Mouse (Mus musculus): Measurements from ENCODE around the gene Gpd1. TPM values are rescaled to one million over a fixed set of nuclear protein-coding genes. Genes with fewer than 3 reads are reported as not detected.
"Not testable (repeated sequence)": the region's sequence is repeated elsewhere in the genome, so short reads cannot be mapped to it uniquely, and the experiment has no call there.

The Gpd1 gene
- polyA plus RNA-seq, 1 experiment from 2014 or later, result 1.7 TPM

DNA sequence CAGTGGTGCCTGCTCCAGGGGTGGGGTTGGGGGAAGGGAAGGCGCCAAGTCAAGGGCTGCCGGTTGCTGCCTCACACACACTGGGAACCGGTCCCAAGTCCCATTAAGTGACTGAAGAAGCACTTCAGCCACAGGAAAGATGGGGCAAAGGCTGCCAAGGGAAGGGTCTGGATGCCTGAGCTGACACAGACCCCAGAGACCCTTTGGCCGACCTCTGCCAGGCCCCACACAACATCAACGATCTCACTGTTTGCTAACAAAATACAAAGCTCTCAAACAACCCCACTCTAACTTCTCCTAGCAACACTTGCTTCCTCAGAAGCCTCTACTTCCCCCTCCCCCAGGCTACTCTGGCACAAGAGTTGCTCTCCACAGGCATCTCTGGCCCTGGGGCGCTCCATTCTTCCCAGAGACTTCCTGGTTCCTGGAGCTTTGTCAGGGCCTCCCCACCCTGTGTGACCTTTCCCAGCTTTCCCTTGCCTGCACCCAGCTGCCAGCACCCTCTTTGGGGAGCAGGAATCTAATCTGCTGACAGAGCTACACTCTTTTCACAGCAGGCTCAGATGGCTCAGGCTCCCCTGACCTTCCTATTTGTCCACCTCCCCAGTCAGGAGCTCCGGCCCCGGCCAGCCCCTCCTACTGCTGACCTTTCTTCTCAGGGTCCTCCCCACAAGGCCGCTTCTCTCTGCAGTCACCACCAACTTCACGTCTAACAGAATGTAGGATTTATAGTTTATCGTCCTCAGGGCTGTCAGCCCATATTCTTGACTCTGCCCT, 6.4 kb downstream of the Gpd1 start:
- no peak overlapping the region for H3K4me2 ChIP-seq (ENCODE audit: low read length)
- peak overlapping the region; percentile 70 for H3K9ac ChIP-seq (ENCODE audit: low read depth, low read length)
- ATAC-seq, result no peak
- H3K4me1 ChIP-seq (ENCODE audit: control insufficient read depth, insufficient read depth, low read length), result peaks cover 21% of the 10 kb centered on the region
- no peak overlapping the region for H3K4me3 ChIP-seq (ENCODE audit: low read depth, low read length)
- no peaks in the 10 kb centered on the region for H3K27me3 ChIP-seq (ENCODE audit: control insufficient read depth, insufficient read depth, low read depth, low read length)
- peak overlapping the region; percentile 50 for H3K27ac ChIP-seq (ENCODE audit: low read length)
- H3K9me3 ChIP-seq (replicated peaks; ENCODE audit: control insufficient read depth, low read length, poor library complexity, severe bottlenecking), result no peaks in the 10 kb centered on the region
- WGBS, result 17% methylated on average over 11 of the region's 11 CpGs
- peaks cover 13% of the 10 kb centered on the region for H3K36me3 ChIP-seq (ENCODE audit: control insufficient read depth, insufficient read depth, low read length)

DNA sequence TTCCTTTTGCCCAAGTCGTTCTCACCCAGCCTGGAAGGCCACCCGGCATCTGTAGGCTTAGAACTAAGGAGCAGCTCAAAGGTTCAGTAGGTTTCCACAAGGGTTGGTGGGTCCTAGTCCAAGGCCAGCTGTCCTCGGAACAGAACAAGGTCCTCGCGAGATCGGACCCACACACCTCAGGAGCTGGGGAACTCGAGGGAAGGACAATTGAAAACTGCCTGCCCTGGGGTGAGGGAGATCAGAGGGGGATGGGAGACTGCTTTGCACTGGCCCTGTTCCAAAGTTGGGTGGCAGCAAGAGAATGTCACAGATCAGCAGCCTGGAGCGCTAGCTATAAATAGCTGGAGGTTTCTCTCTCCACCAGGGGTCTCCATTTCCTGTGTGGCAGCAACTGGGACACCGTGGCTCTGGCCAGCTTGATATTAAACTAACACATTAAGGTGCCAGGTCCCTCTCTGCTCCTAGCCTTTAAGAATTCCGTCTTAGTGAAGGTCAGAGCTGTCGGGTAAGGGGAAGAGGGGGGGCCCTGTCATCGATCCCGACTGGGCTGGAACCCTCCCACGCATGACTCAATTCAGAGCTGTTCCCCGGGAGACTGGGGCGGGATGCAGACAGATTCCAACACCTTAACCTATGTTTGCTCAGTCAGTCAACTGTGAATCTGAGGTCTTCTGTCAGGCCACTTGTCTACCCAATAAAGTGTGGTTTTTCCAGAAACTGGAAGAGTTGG, 7.1 kb downstream of the Gpd1 start:
- 11% methylated on average over 16 of the region's 16 CpGs for WGBS
- peaks cover 17% of the 10 kb centered on the region; the same call in 1 of the 2 replicates for H3K36me3 ChIP-seq (ENCODE audit: control insufficient read depth, insufficient read depth, low read length)

DNA sequence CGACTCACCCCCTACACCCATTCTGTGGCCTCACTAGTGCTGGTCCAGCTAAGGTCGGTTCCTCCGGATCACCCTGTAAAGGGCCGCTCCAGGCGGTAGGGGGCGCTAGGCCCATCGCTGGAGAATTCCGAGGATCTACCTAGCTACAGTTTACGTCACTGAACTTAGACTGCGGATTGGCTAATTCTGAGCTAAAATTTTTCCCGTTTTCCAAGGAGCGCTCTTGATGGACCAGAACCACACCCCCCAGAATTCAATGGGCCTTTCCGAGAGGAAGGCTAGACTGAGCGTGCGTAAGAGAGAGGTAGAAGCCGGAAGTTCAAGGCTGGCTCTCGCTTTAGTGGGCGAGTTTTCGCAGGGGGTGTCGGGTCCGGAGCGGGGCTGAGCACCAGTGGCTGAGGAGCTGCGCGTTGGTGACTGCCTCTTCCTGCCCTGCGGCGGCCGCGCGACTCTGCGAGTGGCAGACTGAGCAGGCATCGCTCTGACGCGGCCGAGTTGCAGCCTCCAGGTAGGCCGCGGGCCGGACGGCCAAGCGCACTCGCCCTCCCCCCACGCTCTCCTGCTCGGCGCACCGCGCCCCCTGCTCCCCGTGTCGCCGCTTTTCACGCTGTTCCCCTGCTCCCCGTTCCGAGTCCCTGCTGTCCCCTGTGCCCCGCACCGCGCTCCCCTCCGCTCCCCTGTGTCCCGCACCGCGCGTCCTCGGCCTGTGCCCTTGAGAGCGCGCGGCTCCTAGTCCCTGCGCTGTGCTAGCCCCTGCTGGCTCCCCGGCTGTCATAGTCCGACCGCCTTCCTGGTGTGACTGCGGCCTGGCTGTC, 8.2 kb downstream of the Gpd1 start, which contains the start of gene Cox14:
Cox14 (plus strand) TSS at position 278 of the 815 bp plus-strand sequence.
- Histone ChIP-seq H3K9me3 (replicated peaks; ENCODE audit: control insufficient read depth, low read length, poor library complexity, severe bottlenecking) (no peaks in the 10 kb centered on the region), H3K27me3 (ENCODE audit: control insufficient read depth, insufficient read depth, low read depth, low read length) (no peaks in the 10 kb centered on the region), H3K4me3 (ENCODE audit: low read depth, low read length) (peak within 1 kb of the TSS; percentile 100), H3K4me2 (ENCODE audit: low read length) (peak within 1 kb of the TSS; percentile 75), H3K4me1 (ENCODE audit: control insufficient read depth, insufficient read depth, low read length) (peaks cover 21% of the 10 kb centered on the region), H3K9ac (ENCODE audit: low read depth, low read length) (peak within 1 kb of the TSS; percentile 94), H3K36me3 (ENCODE audit: control insufficient read depth, insufficient read depth, low read length) (peaks cover 17% of the 10 kb centered on the region; the same call in 1 of the 2 replicates), H3K27ac (ENCODE audit: low read length) (peak within 1 kb of the TSS; percentile 90)
- peak; percentile 95 for ATAC-seq
- under 1% methylated on average over 65 of the region's 68 CpGs for WGBS

More for the DNA sequence above, 7.1 kb downstream of the Gpd1 start:
- no peaks in the 10 kb centered on the region for H3K27me3 ChIP-seq (ENCODE audit: control insufficient read depth, insufficient read depth, low read depth, low read length)
- H3K9me3 ChIP-seq (replicated peaks; ENCODE audit: control insufficient read depth, low read length, poor library complexity, severe bottlenecking), result no peaks in the 10 kb centered on the region
- peak overlapping the region; percentile 67 for H3K4me2 ChIP-seq (ENCODE audit: low read length)
- H3K27ac ChIP-seq (ENCODE audit: low read length), result peak overlapping the region; percentile 50
- H3K9ac ChIP-seq (ENCODE audit: low read depth, low read length), result peak overlapping the region; percentile 70
- ATAC-seq, result peak; percentile 25
- peaks cover 21% of the 10 kb centered on the region for H3K4me1 ChIP-seq (ENCODE audit: control insufficient read depth, insufficient read depth, low read length)
- peak overlapping the region; percentile 100 for H3K4me3 ChIP-seq (ENCODE audit: low read depth, low read length)

DNA sequence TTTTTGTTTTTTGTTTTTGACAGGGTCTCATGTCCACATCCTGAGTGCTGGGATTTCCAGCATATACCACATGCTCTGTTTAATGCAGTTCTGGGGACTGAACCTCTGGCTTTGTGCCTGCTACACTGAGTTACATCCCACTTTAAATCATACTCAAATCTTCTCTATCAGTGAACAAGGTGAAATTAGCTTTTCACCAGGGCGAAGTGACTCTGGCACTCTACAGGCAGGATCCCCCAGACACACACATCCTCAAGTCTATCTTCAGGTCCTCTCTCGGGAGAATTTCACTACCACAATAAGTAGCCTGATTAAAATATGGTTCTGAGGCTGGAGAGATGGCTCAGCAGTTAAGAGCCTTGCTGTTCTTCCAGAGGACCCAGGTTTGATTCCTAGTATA, 9.2 kb downstream of the Gpd1 start:
- WGBS, result 74% methylated on average over 2 of the region's 2 CpGs
- Histone ChIP-seq H3K4me2 (ENCODE audit: low read length) (peak overlapping the region; percentile 75), H3K9ac (ENCODE audit: low read depth, low read length) (no peak overlapping the region), H3K9me3 (replicated peaks; ENCODE audit: control insufficient read depth, low read length, poor library complexity, severe bottlenecking) (no peaks in the 10 kb centered on the region), H3K27me3 (ENCODE audit: control insufficient read depth, insufficient read depth, low read depth, low read length) (no peaks in the 10 kb centered on the region), H3K4me3 (ENCODE audit: low read depth, low read length) (peak overlapping the region; percentile 100), H3K27ac (ENCODE audit: low read length) (no peak overlapping the region), H3K4me1 (ENCODE audit: control insufficient read depth, insufficient read depth, low read length) (peaks cover 21% of the 10 kb centered on the region), H3K36me3 (ENCODE audit: control insufficient read depth, insufficient read depth, low read length) (peaks cover 12% of the 10 kb centered on the region; the same call in 1 of the 2 replicates)
- no peak for ATAC-seq

DNA sequence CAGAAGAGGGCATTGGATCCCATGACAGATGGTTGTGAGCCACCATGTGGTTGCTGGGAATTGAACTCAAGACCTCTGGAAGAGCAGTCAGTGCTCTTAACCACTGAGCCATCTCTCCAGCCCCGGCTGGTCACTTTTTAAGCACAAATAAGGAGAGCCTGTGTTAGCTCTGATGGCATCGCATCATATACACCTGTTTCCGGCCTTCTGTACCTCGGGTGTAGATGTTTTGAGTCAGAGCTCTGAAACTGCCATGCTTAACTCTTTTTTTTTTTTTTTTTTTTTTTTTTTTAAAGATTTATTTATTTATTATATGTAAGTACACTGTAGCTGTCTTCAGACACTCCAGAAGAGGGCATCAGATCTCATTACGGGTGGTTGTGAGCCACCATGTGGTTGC, 9.7 kb downstream of the Gpd1 start:
- H3K9me3 ChIP-seq (replicated peaks; ENCODE audit: control insufficient read depth, low read length, poor library complexity, severe bottlenecking); H3K4me3 ChIP-seq (ENCODE audit: low read depth, low read length); H3K9ac ChIP-seq (ENCODE audit: low read depth, low read length); ATAC-seq; H3K4me2 ChIP-seq (ENCODE audit: low read length); H3K27me3 ChIP-seq (ENCODE audit: control insufficient read depth, insufficient read depth, low read depth, low read length); H3K27ac ChIP-seq (ENCODE audit: low read length): not testable (repeated sequence)
- Histone ChIP-seq H3K36me3 (ENCODE audit: control insufficient read depth, insufficient read depth, low read length) (peaks cover 12% of the 10 kb centered on the region; the same call in 1 of the 2 replicates), H3K4me1 (ENCODE audit: control insufficient read depth, insufficient read depth, low read length) (peaks cover 21% of the 10 kb centered on the region)
- WGBS, result 96% methylated on average over 4 of the region's 5 CpGs

DNA sequence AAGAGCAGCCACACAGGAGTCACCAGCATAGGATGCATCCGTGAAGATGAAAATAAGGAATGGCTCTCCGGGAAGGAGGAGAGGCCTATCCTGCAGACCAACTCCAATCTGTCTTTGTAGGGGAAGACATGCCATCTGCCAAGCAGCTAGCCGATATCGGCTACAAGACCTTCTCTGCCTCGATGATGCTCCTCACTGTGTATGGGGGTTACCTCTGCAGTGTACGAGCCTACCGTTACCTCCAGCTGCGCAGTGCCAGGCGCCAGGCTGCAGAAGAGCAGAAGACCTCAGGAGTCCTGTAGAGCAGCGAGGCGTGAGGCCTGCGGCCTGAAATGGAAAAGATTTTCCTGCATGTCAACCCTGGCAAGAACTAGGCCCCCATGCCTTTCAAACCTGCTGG, 10.2 kb downstream of the Gpd1 start:
- Histone ChIP-seq H3K9ac (ENCODE audit: low read depth, low read length) (no peak overlapping the region), H3K36me3 (ENCODE audit: control insufficient read depth, insufficient read depth, low read length) (peaks cover 12% of the 10 kb centered on the region; the same call in 1 of the 2 replicates), H3K4me2 (ENCODE audit: low read length) (no peak overlapping the region), H3K27me3 (ENCODE audit: control insufficient read depth, insufficient read depth, low read depth, low read length) (no peaks in the 10 kb centered on the region), H3K4me3 (ENCODE audit: low read depth, low read length) (no peak overlapping the region), H3K9me3 (replicated peaks; ENCODE audit: control insufficient read depth, low read length, poor library complexity, severe bottlenecking) (no peaks in the 10 kb centered on the region), H3K27ac (ENCODE audit: low read length) (no peak overlapping the region), H3K4me1 (ENCODE audit: control insufficient read depth, insufficient read depth, low read length) (peaks cover 21% of the 10 kb centered on the region)
- 96% methylated on average over 12 of the region's 12 CpGs for whole genome bisulfite sequencing
- ATAC-seq, result no peak

DNA sequence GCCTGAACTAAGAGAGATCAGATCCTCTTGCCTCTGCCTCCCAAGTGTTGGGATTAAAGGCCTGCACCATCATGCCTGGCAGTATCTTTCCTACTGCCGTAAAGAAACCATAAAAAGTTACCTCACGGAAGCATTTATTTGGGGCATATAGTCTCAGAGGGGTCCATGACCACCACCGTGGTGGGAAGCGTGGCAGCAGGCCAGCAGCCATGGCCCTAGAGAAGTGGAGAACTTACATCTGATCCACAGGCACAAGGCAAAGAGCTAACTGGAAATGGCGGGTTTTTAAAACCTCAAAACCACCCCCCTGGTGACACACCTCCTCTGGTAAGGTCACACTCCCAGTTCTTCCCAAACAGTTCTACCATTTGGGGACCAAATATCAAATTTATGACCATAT, 10.9 kb downstream of the Gpd1 start:
- H3K27me3 ChIP-seq (ENCODE audit: control insufficient read depth, insufficient read depth, low read depth, low read length), result no peaks in the 10 kb centered on the region
- no peak overlapping the region for H3K4me2 ChIP-seq (ENCODE audit: low read length)
- H3K36me3 ChIP-seq (ENCODE audit: control insufficient read depth, insufficient read depth, low read length), result peaks cover 12% of the 10 kb centered on the region; the same call in 1 of the 2 replicates
- no peak overlapping the region for H3K27ac ChIP-seq (ENCODE audit: low read length)
- 98% methylated on average over 5 of the region's 5 CpGs for WGBS
- H3K4me3 ChIP-seq (ENCODE audit: low read depth, low read length), result no peak overlapping the region
- peaks cover 21% of the 10 kb centered on the region for H3K4me1 ChIP-seq (ENCODE audit: control insufficient read depth, insufficient read depth, low read length)
- no peaks in the 10 kb centered on the region for H3K9me3 ChIP-seq (replicated peaks; ENCODE audit: control insufficient read depth, low read length, poor library complexity, severe bottlenecking)
- ATAC-seq, result no peak
- no peak overlapping the region for H3K9ac ChIP-seq (ENCODE audit: low read depth, low read length)

DNA sequence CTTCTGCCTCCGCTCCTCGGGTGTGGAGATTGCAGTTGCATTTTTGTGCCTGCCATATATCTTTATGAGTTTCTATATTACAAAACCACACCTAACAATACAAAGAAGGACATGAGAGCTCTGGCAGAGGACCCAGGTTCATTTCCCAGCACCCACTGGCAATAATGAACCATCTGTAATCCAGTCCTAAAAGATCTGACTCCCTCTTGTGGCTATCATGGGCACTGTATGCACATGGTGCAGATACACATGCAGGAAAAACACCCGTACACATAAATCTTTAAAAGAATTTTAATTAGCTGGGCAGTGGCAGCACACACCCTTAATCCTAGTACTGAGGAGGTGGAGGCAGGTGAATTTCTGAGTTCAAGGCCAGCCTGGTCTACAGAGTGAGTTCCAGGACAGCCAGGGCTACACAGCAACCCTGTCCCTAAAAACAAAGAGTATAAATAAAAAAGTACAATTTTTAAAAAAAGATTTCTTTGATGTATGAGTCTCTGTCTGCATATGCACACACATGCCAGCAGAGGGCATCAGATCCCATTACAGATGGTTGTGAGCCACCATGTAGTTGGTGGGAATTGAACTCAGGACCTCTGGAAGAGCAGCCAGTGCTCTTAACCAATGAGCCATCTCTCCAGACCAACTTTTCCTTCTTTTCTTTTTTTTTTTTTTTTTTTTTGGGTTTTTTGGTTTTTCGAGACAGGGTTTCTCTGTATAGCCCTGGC, 11.9 kb downstream of the Gpd1 start:
- Histone ChIP-seq H3K9me3 (replicated peaks; ENCODE audit: control insufficient read depth, low read length, poor library complexity, severe bottlenecking) (no peaks in the 10 kb centered on the region), H3K9ac (ENCODE audit: low read depth, low read length) (no peak overlapping the region), H3K36me3 (ENCODE audit: control insufficient read depth, insufficient read depth, low read length) (peaks cover 12% of the 10 kb centered on the region; the same call in 1 of the 2 replicates), H3K27me3 (ENCODE audit: control insufficient read depth, insufficient read depth, low read depth, low read length) (no peaks in the 10 kb centered on the region), H3K27ac (ENCODE audit: low read length) (no peak overlapping the region), H3K4me3 (ENCODE audit: low read depth, low read length) (no peak overlapping the region), H3K4me1 (ENCODE audit: control insufficient read depth, insufficient read depth, low read length) (peaks cover 15% of the 10 kb centered on the region), H3K4me2 (ENCODE audit: low read length) (no peak overlapping the region)
- WGBS, result 96% methylated on average over 3 of the region's 4 CpGs
- ATAC-seq, result no peak
